Mouse (Mus musculus): Measurements from ENCODE around the gene Cstf1. TPM values are rescaled to one million over a fixed set of nuclear protein-coding genes. Genes with fewer than 3 reads are reported as not detected.

The Cstf1 gene
- total RNA-seq, 1 experiment from 2014 or later: 52.1 TPM

GRCm38 (mm10) chr2:172412454-172412853 lies 42.0 kb downstream of the Cstf1 start:
- ATAC-seq (replicated peaks; ENCODE audit: low read depth, poor library complexity, severe bottlenecking): peak; percentile 93

GRCm38 (mm10) chr2:172413273-172413672 lies 42.8 kb downstream of the Cstf1 start:
- peak; percentile 41 for ATAC-seq (replicated peaks; ENCODE audit: low read depth, poor library complexity, severe bottlenecking)

GRCm38 (mm10) chr2:172413894-172414293 lies 43.4 kb downstream of the Cstf1 start:
- no peak for ATAC-seq (replicated peaks; ENCODE audit: low read depth, poor library complexity, severe bottlenecking)

- no peak for ATAC-seq (replicated peaks; ENCODE audit: low read depth, poor library complexity, severe bottlenecking)
Observed at GRCm38 (mm10) chr2:172416218-172416617, 45.7 kb downstream of the Cstf1 start.

GRCm38 (mm10) chr2:172416876-172417275 lies 46.4 kb downstream of the Cstf1 start:
- no peak for ATAC-seq (replicated peaks; ENCODE audit: low read depth, poor library complexity, severe bottlenecking)

- no peak for ATAC-seq (replicated peaks; ENCODE audit: low read depth, poor library complexity, severe bottlenecking)
Observed at GRCm38 (mm10) chr2:172418208-172418607, 47.7 kb downstream of the Cstf1 start.

- peak; percentile 84 for ATAC-seq (replicated peaks; ENCODE audit: low read depth, poor library complexity, severe bottlenecking)
Observed at GRCm38 (mm10) chr2:172430609-172431008, 60.1 kb downstream of the Cstf1 start.

Other genes starting within 250 kb of the Cstf1 start
- not detected in 2 replicates for gene Mc3r, start 122.2 kb upstream of the Cstf1 start, total RNA-seq (2017)
- 5.6 and 6.8 TPM in 2 replicates for gene Fam210b, start 25.1 kb upstream of the Cstf1 start, total RNA-seq (2017)
- gene Aurka, start 146 bp upstream of the Cstf1 start, total RNA-seq (2017): 56.2 and 57.1 TPM in 2 replicates
- gene Cass4, start 23.1 kb downstream of the Cstf1 start, total RNA-seq (2017): 0.44 and 1.5 TPM in 2 replicates
- 139 and 158 TPM in 2 replicates for gene Rtf2, start 69.9 kb downstream of the Cstf1 start, total RNA-seq (2017)
- 0.05 TPM in 1 of 2 replicates, not detected in the other for gene Gcnt7, start 87.9 kb downstream of the Cstf1 start, total RNA-seq (2017)
- gene Fam209, start 101.8 kb downstream of the Cstf1 start, total RNA-seq (2017): 0.63 TPM in 1 of 2 replicates, not detected in the other
- gene Tfap2c, start 178.9 kb downstream of the Cstf1 start, total RNA-seq (2017): not detected in 2 replicates

Measured in common myeloid progenitor, adult 5-6 weeks (primary cell).